Mouse (Mus musculus) yolk sac, embryonic 10.5 days (tissue): ENCODE data around the gene Olfr1564.
"Not testable (repeated sequence)": the region's sequence is repeated elsewhere in the genome, so short reads cannot be mapped to it uniquely, and the experiment has no call there.

Source experiments
- DNase-seq: peaks from one replicate; pipeline ENCODE4 v3.0.0-alpha.2; 2017; ENCODE audit warnings: low spot score

The Olfr1564 gene

GRCm38 (mm10) chr17:33221590-33221989, at the start of gene Olfr1564:
TSS of gene Olfr1564 (minus strand) at chr17:33221690.
- no peak for DNase-seq

- no peak for DNase-seq
Measured at GRCm38 (mm10) chr17:33268907-33269306, 47.4 kb upstream of the Olfr1564 start.

GRCm38 (mm10) chr17:33264376-33264775, 42.9 kb upstream of the Olfr1564 start, which contains the start of gene Olfr63:
TSS of gene Olfr63 (plus strand) at chr17:33264676.
- no peak for DNase-seq

- DNase-seq, result not testable (repeated sequence)
Measured at GRCm38 (mm10) chr17:33255319-33255657, 33.8 kb upstream of the Olfr1564 start.

- not testable (repeated sequence) for DNase-seq
Measured at GRCm38 (mm10) chr17:33254530-33255318, 33.2 kb upstream of the Olfr1564 start, which contains the start of gene Zfp955a. TSS of gene Zfp955a (minus strand) at chr17:33255145.

- DNase-seq, result not testable (repeated sequence)
Measured at GRCm38 (mm10) chr17:33236646-33237045, 15.2 kb upstream of the Olfr1564 start.

- DNase-seq, result not testable (repeated sequence)
Measured at GRCm38 (mm10) chr17:33191002-33191401, 30.5 kb downstream of the Olfr1564 start, which contains the start of gene Olfr239. TSS of gene Olfr239 (plus strand) at chr17:33191302.

- not testable (repeated sequence) for DNase-seq
Measured at GRCm38 (mm10) chr17:33168147-33168546, 53.3 kb downstream of the Olfr1564 start, which contains the start of gene Olfr55. TSS of gene Olfr55 (plus strand) at chr17:33168447.
